Mouse (Mus musculus) heart, postnatal 0 days (tissue): ENCODE results near the gene Fcgbp. TPM values are rescaled to one million over a fixed set of nuclear protein-coding genes. Genes with fewer than 3 reads are reported as not detected.

Experiments
- ATAC-seq: fragments of 200-750 bp; cut with Nextera tagmentation; 2 replicates; pipeline ENCODE4 v1.8.0; 2017; ENCODE audit warnings: low read depth, moderate number of reproducible peaks, moderate library complexity; ENCODE audit not compliant: insufficient read depth
- DNase-seq: peaks from one replicate; pipeline ENCODE4 v3.0.0-alpha.2; 2016; ENCODE audit warnings: low spot score
- H3K27ac ChIP-seq: fragments of 300-500 bp; sonication (generic); 2 replicates; pipeline ENCODE4 v1.5.1; 2014; ENCODE audit warnings: low read depth, mild to moderate bottlenecking
- H3K27me3 ChIP-seq: fragments of 300-500 bp; sonication (generic); 2 replicates; pipeline ENCODE4 v1.6.1; 2014; ENCODE audit warnings: low read length, mixed read lengths; ENCODE audit not compliant: control insufficient read depth, insufficient read depth
- H3K36me3 ChIP-seq: fragments of 300-500 bp; sonication (generic); replicated peaks from 2 replicates; pipeline ENCODE4 v1.6.1; 2014; ENCODE audit warnings: low read length, mixed read lengths; ENCODE audit not compliant: control insufficient read depth, insufficient read depth
- H3K4me1 ChIP-seq: fragments of 300-500 bp; sonication (generic); 2 replicates; pipeline ENCODE4 v1.6.1; 2014; ENCODE audit warnings: antibody characterized with exemption; ENCODE audit not compliant: control insufficient read depth, insufficient read depth
- H3K4me2 ChIP-seq: fragments of 300-500 bp; sonication (generic); 2 replicates; pipeline ENCODE4 v1.6.1; 2014; ENCODE audit warnings: low read depth, mild to moderate bottlenecking, low read length, moderate library complexity
- H3K4me3 ChIP-seq: fragments of 300-500 bp; sonication (generic); 2 replicates; pipeline ENCODE4 v1.5.1; 2014; ENCODE audit warnings: low read depth, low read length
- H3K9ac ChIP-seq: fragments of 300-500 bp; sonication (generic); replicated peaks from 2 replicates; pipeline ENCODE4 v1.6.1; 2014; ENCODE audit warnings: low read depth, low read length, mixed read lengths
- H3K9me3 ChIP-seq: fragments of 300-500 bp; sonication (generic); replicated peaks from 2 replicates; pipeline ENCODE4 v1.6.1; 2016; ENCODE audit warnings: low read length; ENCODE audit not compliant: control insufficient read depth
- CTCF ChIP-seq: IDR thresholded peaks from 2 replicates; pipeline ENCODE4 v1.5.1; 2016; ENCODE audit warnings: antibody characterized with exemption, control low read depth, low read depth
- EP300 ChIP-seq: IDR thresholded peaks from 2 replicates; pipeline ENCODE4 v1.6.1; 2016; ENCODE audit warnings: antibody characterized with exemption, low read depth
- WGBS: fragments of 180-500 bp; shearing (Covaris S2); extraction: QIAGEN DNeasy Blood & Tissue Kit; methylation state at CpG from one replicate; pipeline ENCODE4 v1.1.7; 2014; 5-methylcytosine and 5-hydroxymethylcytosine counted together
- polyA plus RNA-seq: library from polyadenylated mRNA; unstranded; fragments of >200 nt; fragmentation: Nextera tagmentation; extraction: Ambion mirVana; gene quantifications from 2 replicates; pipeline ENCODE4 v1.2.1, GENCODE M21; 2015
- total RNA-seq: library from RNA; depleted of rRNA; stranded (reverse); fragments of >200 nt; gene quantifications from 2 replicates; pipeline ENCODE4 v1.2.3, GENCODE M21; 2014; ENCODE audit warnings: low replicate concordance

Fcgbp gene
- total and polyA plus RNA-seq, 2 experiments from 2014 or later: not detected

DNA sequence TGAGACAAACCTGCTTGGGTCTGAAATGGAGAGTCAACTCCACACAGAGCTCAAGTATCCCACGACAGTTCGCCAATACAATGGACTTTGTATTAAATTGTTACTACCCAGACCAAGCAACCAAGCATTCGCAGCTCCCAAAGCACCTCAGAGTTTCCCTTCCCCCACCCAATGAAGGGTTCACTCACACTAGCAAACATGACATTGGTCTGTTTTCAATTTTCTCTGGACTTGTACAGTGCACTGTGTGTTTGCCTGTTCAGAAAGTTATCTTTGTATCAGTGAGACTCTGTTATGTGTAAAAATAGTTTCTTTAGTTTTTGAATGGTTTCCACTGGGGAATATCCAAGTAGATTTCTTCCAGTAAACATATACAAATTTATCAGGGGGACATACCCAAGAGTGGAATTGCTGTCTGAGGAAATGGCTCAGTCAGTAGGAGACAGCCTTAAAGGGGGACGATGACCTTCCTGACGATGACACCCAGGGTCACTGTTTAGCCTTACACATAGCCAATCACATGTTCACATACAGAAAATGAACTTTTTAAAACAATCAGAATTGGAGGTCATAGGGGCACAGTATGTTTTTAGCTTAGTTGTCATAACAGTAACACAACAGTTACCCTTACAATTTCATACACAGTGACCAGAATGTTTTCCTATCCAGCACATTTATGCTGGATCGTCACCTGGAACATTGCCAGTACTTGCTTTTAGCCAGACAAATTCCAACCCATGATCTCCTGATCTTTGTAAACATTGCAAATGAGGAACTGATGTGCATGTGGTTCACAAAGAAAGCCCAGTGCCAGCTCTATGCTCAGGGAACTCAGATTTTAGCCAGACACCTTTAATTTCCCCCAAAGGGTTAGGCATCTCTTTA is 17.7 kb upstream of the Fcgbp start:
- H3K36me3 ChIP-seq: peaks cover 6% of the 10 kb centered on the region; the same call in 1 of the 2 replicates
- WGBS: 73% methylated on average over 6 of the region's 6 CpGs
- H3K27me3 ChIP-seq: no peaks in the 10 kb centered on the region
- TF ChIP-seq EP300: no peak
- no peak for TF ChIP-seq CTCF
- no peaks in the 10 kb centered on the region for H3K9me3 ChIP-seq
- H3K27ac ChIP-seq: no peak overlapping the region
- no peak overlapping the region for H3K9ac ChIP-seq
- DNase-seq (no peak), ATAC-seq (no peak)
- no peak overlapping the region for H3K4me2 ChIP-seq
- no peak overlapping the region for H3K4me3 ChIP-seq
- peaks cover 7% of the 10 kb centered on the region; the same call in 1 of the 2 replicates for H3K4me1 ChIP-seq

DNA sequence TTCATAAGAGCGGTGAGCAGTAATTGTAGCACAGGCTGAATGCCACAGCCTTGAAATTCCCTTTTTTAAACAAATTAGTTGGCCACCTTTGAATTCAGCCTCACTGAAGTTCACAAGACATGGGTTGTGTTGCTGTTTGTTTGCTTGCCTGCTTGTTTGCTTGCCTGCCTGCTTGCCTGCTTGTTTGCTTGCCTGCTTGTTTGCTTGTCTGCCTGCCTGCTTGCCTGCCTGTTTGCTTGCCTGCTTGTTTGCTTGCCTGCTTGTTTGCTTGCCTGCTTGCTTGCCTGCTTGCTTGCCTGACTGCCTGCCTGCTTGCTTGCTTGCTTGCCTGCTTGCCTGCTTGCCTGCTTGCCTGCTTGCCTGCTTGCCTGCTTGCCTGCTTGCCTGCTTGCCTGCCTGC is 11.1 kb upstream of the Fcgbp start:
- no peaks in the 10 kb centered on the region for H3K36me3 ChIP-seq
- no peak overlapping the region for H3K9ac ChIP-seq
- no peaks in the 10 kb centered on the region for H3K4me1 ChIP-seq
- H3K9me3 ChIP-seq: no peaks in the 10 kb centered on the region
- H3K4me3 ChIP-seq: no peak overlapping the region
- no peaks in the 10 kb centered on the region for H3K27me3 ChIP-seq
- ATAC-seq (no peak), DNase-seq (no peak)
- no peak overlapping the region for H3K27ac ChIP-seq
- TF ChIP-seq CTCF: no peak
- no peak for TF ChIP-seq EP300
- WGBS: 86% methylated on average over 1 of the region's 1 CpGs
- no peak overlapping the region for H3K4me2 ChIP-seq

DNA sequence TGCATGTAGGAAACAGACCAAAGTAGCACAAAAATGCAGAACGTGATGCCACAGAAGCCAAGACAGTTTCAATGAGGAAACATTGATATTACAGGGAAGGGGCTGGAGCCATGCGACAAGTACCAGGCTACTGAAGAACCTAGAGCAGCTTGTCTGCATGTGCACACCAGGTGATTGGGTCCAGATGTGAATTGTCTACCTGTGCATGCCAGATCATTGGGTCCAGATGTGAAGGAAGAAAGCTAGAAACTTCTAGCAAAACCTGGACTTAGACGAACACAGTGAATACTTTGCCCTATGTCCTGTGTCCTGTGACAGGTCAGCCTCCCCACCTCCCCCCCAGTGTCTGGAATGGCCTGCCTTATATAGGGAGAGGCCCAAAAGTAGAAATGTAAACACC is 2.4 kb upstream of the Fcgbp start:
- no peaks in the 10 kb centered on the region for H3K27me3 ChIP-seq
- no peak overlapping the region for H3K4me2 ChIP-seq
- no peak for DNase-seq
- H3K9me3 ChIP-seq: no peaks in the 10 kb centered on the region
- 74% methylated on average over 3 of the region's 3 CpGs for WGBS
- H3K4me3 ChIP-seq: no peak overlapping the region
- no peaks in the 10 kb centered on the region for H3K4me1 ChIP-seq
- no peak overlapping the region for H3K27ac ChIP-seq
- no peak for ATAC-seq
- no peak overlapping the region for H3K9ac ChIP-seq
- H3K36me3 ChIP-seq: no peaks in the 10 kb centered on the region
- TF ChIP-seq CTCF (no peak), EP300 (no peak)

DNA sequence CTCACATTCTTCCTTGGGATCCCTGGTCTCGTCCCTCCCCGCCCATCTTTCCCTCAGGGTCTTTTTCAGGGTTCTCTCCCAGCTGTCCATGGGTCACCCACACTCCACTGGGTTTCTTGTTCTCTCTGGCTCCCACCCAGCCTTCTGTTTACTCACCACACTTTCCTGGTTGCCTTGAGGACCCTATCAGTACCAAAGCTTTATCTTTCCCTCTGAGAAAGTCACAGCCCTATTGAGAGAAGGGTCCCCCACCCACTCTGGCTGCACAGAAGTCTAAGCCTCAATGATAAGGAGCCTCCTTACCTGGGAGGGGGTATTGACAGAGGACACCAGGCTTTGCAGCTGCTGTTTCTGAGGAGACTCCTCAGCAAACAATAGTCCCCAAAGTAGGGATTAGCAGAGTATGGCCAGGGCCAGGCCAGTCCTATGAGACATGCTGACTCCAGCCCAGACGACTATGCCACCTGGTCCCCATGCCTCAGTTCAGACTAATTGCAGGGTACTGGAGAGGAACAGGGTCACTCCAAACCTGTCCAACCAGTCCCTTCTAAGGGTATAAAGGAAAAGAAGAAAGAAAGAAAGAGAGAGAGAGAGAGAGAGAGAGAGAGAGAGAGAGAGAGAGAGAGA is 1.4 kb upstream of the Fcgbp start:
- Histone ChIP-seq H3K9ac (no peak overlapping the region), H3K27ac (no peak overlapping the region), H3K27me3 (no peaks in the 10 kb centered on the region), H3K36me3 (no peaks in the 10 kb centered on the region), H3K9me3 (no peaks in the 10 kb centered on the region), H3K4me1 (no peaks in the 10 kb centered on the region), H3K4me3 (no peak overlapping the region), H3K4me2 (no peak overlapping the region)
- TF ChIP-seq CTCF (no peak), EP300 (no peak)
- DNase-seq (no peak), ATAC-seq (no peak)
- 35% methylated on average over 3 of the region's 3 CpGs for WGBS

DNA sequence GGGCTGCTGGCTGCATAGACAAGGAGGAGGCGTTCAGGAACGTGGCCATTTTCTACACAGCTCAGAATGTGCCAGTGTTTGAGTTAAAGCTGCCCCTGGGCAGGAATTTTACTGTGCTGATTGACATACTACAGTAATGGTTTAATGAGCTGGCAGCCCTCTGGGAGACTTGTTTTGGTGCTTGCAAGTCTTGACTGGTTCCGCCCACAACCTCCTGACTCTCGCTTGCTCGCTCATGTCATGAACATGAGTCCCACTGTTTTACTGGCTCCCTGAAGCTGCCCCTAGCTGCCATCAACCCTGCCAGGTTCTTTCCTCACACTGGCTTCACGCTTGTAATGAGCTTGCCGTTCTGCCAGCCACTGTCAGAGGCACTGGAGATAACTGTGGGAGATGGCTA is 13.2 kb downstream of the Fcgbp start:
- TF ChIP-seq CTCF (no peak), EP300 (no peak)
- Histone ChIP-seq H3K27ac (no peak overlapping the region), H3K9me3 (no peaks in the 10 kb centered on the region), H3K4me2 (no peak overlapping the region), H3K4me1 (no peaks in the 10 kb centered on the region), H3K4me3 (no peak overlapping the region), H3K9ac (no peak overlapping the region), H3K36me3 (no peaks in the 10 kb centered on the region), H3K27me3 (no peaks in the 10 kb centered on the region)
- no peak for ATAC-seq
- 52% methylated on average over 7 of the region's 7 CpGs for WGBS
- no peak for DNase-seq
